Mouse (Mus musculus): ENCODE data around the gene Stx1a. TPM values are rescaled to one million over a fixed set of nuclear protein-coding genes. Genes with fewer than 3 reads are reported as not detected.

Gene Stx1a
- polyA plus RNA-seq, 1 experiment, result 6.8 TPM

DNA sequence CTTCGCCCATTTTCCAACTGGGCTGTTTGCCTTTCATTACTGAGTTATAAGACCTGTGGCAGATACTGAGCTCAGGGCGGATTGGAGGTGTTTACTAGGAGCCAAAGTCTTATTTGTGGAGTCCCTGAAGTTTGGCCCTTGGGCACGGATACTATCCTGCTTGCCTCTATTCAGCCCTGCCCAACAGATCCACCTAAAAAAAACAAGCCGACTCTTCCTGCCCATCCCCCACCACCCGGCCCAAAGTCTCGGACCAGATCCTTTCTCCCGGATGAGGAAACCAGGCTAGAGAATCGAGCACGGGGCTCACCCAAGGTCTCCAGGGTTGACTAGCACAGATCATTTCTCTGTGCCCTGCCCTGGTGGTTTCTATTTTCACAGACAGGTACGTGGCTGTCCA lies 42.1 kb upstream of the Stx1a start:
- no peak for TF ChIP-seq POLR2A (IDR thresholded peaks at IDR 0.05; ENCODE audit: control insufficient read depth, low read depth, low read length)
- no peak for TF ChIP-seq CTCF (IDR thresholded peaks at IDR 0.05; ENCODE audit: control insufficient read depth, insufficient read depth, insufficient replicate concordance, low read depth, low read length)
- H3K27ac ChIP-seq (ENCODE audit: control insufficient read depth, insufficient read depth, low read depth, low read length), result no peak overlapping the region
- H3K27me3 ChIP-seq (ENCODE audit: control insufficient read depth, insufficient read depth, low read length), result peaks cover 3% of the 10 kb centered on the region; the same call in 1 of the 2 replicates
- no peaks in the 10 kb centered on the region for H3K36me3 ChIP-seq (ENCODE audit: control insufficient read depth, insufficient read depth, low read length)
- peaks cover 12% of the 10 kb centered on the region for H3K4me1 ChIP-seq (ENCODE audit: control insufficient read depth, insufficient read depth, low read length)
- H3K4me3 ChIP-seq (ENCODE audit: control insufficient read depth, low read depth, low read length), result no peak overlapping the region

DNA sequence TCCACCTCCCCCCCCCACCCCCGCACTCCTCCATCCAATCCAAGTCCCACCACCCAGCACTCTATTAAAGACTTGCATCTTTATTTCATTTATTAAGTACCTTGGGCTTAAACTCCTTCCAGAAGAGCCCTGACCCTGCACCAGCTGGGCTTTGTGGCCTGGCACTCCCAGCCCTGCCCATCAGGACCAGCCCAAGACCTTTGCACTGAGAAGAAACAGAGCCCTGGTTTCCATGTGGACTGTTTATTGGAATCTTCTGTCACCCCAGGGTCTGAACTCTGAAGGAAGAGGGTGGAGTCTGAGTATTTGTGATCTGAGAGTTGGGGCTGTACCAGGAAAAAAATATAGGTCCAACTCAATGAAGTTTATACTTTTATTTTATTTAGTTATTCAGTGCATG lies 40.2 kb upstream of the Stx1a start:
- Histone ChIP-seq H3K27me3 (ENCODE audit: control insufficient read depth, insufficient read depth, low read length) (peaks cover 3% of the 10 kb centered on the region; the same call in 1 of the 2 replicates), H3K36me3 (ENCODE audit: control insufficient read depth, insufficient read depth, low read length) (no peaks in the 10 kb centered on the region), H3K4me3 (ENCODE audit: control insufficient read depth, low read depth, low read length) (no peak overlapping the region), H3K27ac (ENCODE audit: control insufficient read depth, insufficient read depth, low read depth, low read length) (no peak overlapping the region), H3K4me1 (ENCODE audit: control insufficient read depth, insufficient read depth, low read length) (peaks cover 17% of the 10 kb centered on the region)
- TF ChIP-seq CTCF (IDR thresholded peaks at IDR 0.05; ENCODE audit: control insufficient read depth, insufficient read depth, insufficient replicate concordance, low read depth, low read length) (no peak), POLR2A (IDR thresholded peaks at IDR 0.05; ENCODE audit: control insufficient read depth, low read depth, low read length) (no peak)

DNA sequence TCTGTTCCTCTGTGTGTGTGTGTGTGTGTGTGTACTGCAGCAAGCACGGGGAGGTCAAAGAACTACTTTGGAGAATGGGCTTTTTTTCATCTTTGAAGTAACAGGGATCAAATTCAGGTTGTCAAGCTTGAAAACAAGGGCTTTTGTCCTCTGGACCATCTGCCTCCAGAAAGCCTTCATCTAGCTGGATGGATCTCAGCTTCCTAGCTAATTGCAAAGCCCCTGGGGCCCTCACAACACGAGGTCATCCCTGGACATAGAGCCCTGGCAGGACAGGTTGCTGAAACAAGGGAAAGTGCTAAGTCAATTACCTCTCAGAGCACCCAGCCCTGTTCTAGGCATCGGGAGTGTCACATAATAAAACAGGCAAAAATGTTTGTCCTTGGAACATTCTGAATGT lies 39.5 kb upstream of the Stx1a start:
- H3K4me1 ChIP-seq (ENCODE audit: control insufficient read depth, insufficient read depth, low read length), result peaks cover 17% of the 10 kb centered on the region
- no peak overlapping the region for H3K27ac ChIP-seq (ENCODE audit: control insufficient read depth, insufficient read depth, low read depth, low read length)
- no peak for TF ChIP-seq POLR2A (IDR thresholded peaks at IDR 0.05; ENCODE audit: control insufficient read depth, low read depth, low read length)
- no peak for TF ChIP-seq CTCF (IDR thresholded peaks at IDR 0.05; ENCODE audit: control insufficient read depth, insufficient read depth, insufficient replicate concordance, low read depth, low read length)
- H3K4me3 ChIP-seq (ENCODE audit: control insufficient read depth, low read depth, low read length), result no peak overlapping the region
- H3K36me3 ChIP-seq (ENCODE audit: control insufficient read depth, insufficient read depth, low read length), result no peaks in the 10 kb centered on the region
- peaks cover 3% of the 10 kb centered on the region; the same call in 1 of the 2 replicates for H3K27me3 ChIP-seq (ENCODE audit: control insufficient read depth, insufficient read depth, low read length)

DNA sequence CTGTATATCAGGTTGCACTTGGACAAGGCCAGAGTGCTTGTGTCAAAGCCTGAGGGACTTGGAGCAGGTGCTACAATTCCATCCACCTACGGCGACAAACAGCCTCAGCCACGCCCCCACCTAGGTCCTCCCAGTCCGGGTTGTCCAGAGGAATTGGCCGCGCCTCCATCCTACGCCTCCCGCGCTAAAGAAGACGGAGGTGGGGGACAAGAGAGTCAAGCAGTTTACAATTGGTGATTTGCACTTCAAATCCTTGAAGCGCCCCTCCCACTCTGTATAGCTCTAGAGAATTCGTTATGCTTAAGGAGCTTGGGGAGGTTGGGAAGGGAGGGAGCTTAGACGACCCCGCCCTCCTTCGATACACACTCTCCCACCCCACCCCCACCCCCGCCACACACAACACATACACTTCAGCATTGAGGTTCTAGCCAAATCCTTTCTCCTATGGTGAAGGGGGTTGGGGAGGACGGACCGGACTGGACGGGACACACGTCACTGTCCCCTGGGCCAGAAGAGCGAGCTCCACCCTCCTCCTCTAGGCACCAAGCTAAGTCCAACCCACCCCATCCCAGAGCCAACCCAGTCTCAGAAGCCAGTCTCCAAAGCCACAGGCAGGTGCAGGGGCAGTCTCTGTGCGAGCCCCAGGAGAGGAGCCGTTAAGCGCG lies 37.5 kb upstream of the Stx1a start, which contains the start of gene Cldn3:
Cldn3 (plus strand) TSS at position 582 of the 665 bp plus-strand sequence.
- Histone ChIP-seq H3K4me1 (ENCODE audit: control insufficient read depth, insufficient read depth, low read length) (peaks cover 17% of the 10 kb centered on the region), H3K27me3 (ENCODE audit: control insufficient read depth, insufficient read depth, low read length) (peaks cover 3% of the 10 kb centered on the region; the same call in 1 of the 2 replicates)

DNA sequence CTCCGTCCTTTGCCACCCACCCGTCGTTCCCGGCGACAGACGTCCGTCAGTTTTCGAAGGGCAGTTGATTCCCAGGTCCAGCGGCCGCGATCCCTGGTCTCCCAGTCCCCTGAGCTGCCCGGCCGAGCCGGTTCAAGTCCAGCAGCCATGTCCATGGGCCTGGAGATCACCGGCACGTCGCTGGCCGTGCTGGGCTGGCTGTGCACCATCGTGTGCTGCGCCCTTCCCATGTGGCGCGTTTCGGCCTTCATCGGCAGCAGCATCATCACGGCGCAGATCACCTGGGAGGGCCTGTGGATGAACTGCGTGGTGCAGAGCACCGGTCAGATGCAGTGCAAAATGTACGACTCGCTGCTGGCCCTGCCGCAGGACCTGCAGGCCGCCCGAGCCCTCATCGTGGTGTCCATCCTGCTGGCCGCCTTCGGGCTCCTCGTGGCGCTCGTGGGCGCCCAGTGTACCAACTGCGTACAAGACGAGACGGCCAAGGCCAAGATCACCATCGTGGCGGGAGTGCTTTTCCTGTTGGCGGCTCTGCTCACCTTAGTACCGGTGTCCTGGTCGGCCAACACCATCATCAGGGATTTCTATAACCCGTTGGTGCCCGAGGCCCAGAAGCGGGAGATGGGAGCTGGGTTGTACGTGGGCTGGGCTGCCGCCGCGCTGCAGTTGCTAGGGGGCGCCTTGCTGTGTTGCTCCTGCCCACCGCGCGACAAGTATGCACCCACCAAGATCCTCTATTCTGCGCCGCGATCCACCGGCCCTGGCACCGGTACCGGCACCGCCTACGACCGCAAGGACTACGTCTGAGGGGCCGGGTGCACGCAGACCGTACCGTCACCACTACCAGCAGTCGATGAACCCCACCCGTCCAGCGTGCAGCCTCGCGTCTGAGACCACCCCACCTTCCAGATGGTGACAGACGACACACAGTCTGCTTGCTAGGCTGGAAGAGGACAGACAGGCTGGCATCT lies 36.7 kb upstream of the Stx1a start:
- TF ChIP-seq POLR2A (IDR thresholded peaks at IDR 0.05; ENCODE audit: control insufficient read depth, low read depth, low read length) (no peak), CTCF (IDR thresholded peaks at IDR 0.05; ENCODE audit: control insufficient read depth, insufficient read depth, insufficient replicate concordance, low read depth, low read length) (no peak)
- Histone ChIP-seq H3K4me1 (ENCODE audit: control insufficient read depth, insufficient read depth, low read length) (peaks cover 17% of the 10 kb centered on the region), H3K27me3 (ENCODE audit: control insufficient read depth, insufficient read depth, low read length) (peaks cover 3% of the 10 kb centered on the region; the same call in 1 of the 2 replicates), H3K27ac (ENCODE audit: control insufficient read depth, insufficient read depth, low read depth, low read length) (no peak overlapping the region), H3K36me3 (ENCODE audit: control insufficient read depth, insufficient read depth, low read length) (no peaks in the 10 kb centered on the region), H3K4me3 (ENCODE audit: control insufficient read depth, low read depth, low read length) (peak overlapping the region; percentile 50)

More for the DNA sequence above, 37.5 kb upstream of the Stx1a start, which contains the start of gene Cldn3:
- no peak within 1 kb of the TSS for H3K27ac ChIP-seq (ENCODE audit: control insufficient read depth, insufficient read depth, low read depth, low read length)
- H3K36me3 ChIP-seq (ENCODE audit: control insufficient read depth, insufficient read depth, low read length), result no peaks in the 10 kb centered on the region
- 0 out of 2 replicates have a peak, but pooled peaks have one; percentile 3 for TF ChIP-seq CTCF (IDR thresholded peaks at IDR 0.05; ENCODE audit: control insufficient read depth, insufficient read depth, insufficient replicate concordance, low read depth, low read length)
- peak; percentile 49; the same call in 1 of the 2 replicates for TF ChIP-seq POLR2A (IDR thresholded peaks at IDR 0.05; ENCODE audit: control insufficient read depth, low read depth, low read length)
- H3K4me3 ChIP-seq (ENCODE audit: control insufficient read depth, low read depth, low read length), result peak within 1 kb of the TSS; percentile 50

DNA sequence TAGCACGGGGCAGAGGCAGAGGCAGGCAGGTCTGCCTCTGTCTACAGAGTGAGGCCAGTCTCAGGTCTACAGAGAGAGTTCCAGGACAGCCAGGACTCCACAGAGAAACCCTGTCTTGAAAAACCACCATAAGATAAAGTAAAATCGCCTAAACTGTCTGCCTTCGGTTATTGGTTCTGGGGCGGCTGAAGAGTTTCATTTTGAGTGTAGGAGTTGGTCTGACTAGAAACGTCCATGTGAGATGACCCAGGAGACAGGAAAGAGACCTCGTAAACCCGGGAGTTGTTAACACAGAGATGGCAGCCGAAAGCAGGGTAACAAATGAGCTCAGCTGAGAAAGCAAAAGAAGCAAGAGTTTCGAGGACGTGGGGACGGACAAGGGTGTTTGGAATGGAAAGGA lies 34.1 kb upstream of the Stx1a start:
- peaks cover 3% of the 10 kb centered on the region; the same call in 1 of the 2 replicates for H3K27me3 ChIP-seq (ENCODE audit: control insufficient read depth, insufficient read depth, low read length)
- H3K36me3 ChIP-seq (ENCODE audit: control insufficient read depth, insufficient read depth, low read length), result no peaks in the 10 kb centered on the region
- H3K27ac ChIP-seq (ENCODE audit: control insufficient read depth, insufficient read depth, low read depth, low read length), result no peak overlapping the region
- H3K4me3 ChIP-seq (ENCODE audit: control insufficient read depth, low read depth, low read length), result no peak overlapping the region
- TF ChIP-seq CTCF (IDR thresholded peaks at IDR 0.05; ENCODE audit: control insufficient read depth, insufficient read depth, insufficient replicate concordance, low read depth, low read length), result no peak
- TF ChIP-seq POLR2A (IDR thresholded peaks at IDR 0.05; ENCODE audit: control insufficient read depth, low read depth, low read length), result no peak
- H3K4me1 ChIP-seq (ENCODE audit: control insufficient read depth, insufficient read depth, low read length), result peaks cover 17% of the 10 kb centered on the region

DNA sequence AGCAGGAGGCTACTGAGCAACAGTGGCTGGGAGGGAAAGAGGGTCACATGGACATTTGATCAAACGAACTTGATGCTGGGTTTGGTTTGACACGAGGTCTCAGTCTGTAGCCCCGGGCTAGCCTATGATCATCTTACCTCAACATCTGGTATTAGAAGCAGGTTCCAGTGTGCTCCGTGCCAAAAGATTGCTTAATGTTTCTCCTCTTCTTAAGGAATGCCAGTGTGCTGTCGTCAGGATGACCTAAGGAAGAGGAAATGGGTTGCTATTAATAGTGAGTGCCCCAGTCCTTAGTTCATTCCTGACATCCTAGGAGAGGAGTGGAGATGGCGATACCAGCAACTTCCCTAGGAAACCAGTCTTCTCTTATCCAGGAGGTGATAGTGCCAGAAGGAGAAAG lies 33.5 kb upstream of the Stx1a start:
- TF ChIP-seq POLR2A (IDR thresholded peaks at IDR 0.05; ENCODE audit: control insufficient read depth, low read depth, low read length) (no peak), CTCF (IDR thresholded peaks at IDR 0.05; ENCODE audit: control insufficient read depth, insufficient read depth, insufficient replicate concordance, low read depth, low read length) (no peak)
- H3K27ac ChIP-seq (ENCODE audit: control insufficient read depth, insufficient read depth, low read depth, low read length), result no peak overlapping the region
- H3K4me1 ChIP-seq (ENCODE audit: control insufficient read depth, insufficient read depth, low read length), result peaks cover 14% of the 10 kb centered on the region
- peaks cover 3% of the 10 kb centered on the region; the same call in 1 of the 2 replicates for H3K27me3 ChIP-seq (ENCODE audit: control insufficient read depth, insufficient read depth, low read length)
- H3K4me3 ChIP-seq (ENCODE audit: control insufficient read depth, low read depth, low read length), result no peak overlapping the region
- H3K36me3 ChIP-seq (ENCODE audit: control insufficient read depth, insufficient read depth, low read length), result no peaks in the 10 kb centered on the region

Measured in testis, adult 2 months (tissue).